Mouse (Mus musculus): Measurements from ENCODE around the gene Lrp10. TPM values are rescaled to one million over a fixed set of nuclear protein-coding genes. Genes with fewer than 3 reads are reported as not detected.
A peak's percentile ranks its signal among the peaks of the same experiment; 100 is the strongest.

Gene Lrp10
- polyA plus RNA-seq, 1 experiment from 2014 or later, result 59.3 TPM

GRCm38 (mm10) chr14:54423406-54423805 lies 40.5 kb upstream of the Lrp10 start:
- Histone ChIP-seq H3K9ac (ENCODE audit: low read length) (no peak overlapping the region), H3K4me1 (replicated peaks; ENCODE audit: control insufficient read depth, insufficient read depth) (no peaks in the 10 kb centered on the region), H3K36me3 (ENCODE audit: control insufficient read depth, insufficient read depth, low read length) (no peaks in the 10 kb centered on the region), H3K9me3 (ENCODE audit: control insufficient read depth, low read length) (no peaks in the 10 kb centered on the region), H3K27me3 (ENCODE audit: control insufficient read depth, insufficient read depth, low read length) (no peaks in the 10 kb centered on the region), H3K27ac (replicated peaks) (no peak overlapping the region), H3K4me3 (ENCODE audit: low read depth, low read length) (no peak overlapping the region), H3K4me2 (replicated peaks; ENCODE audit: low read depth) (no peak overlapping the region)
- ATAC-seq (ENCODE audit: low FRiP score, low TSS enrichment), result no peak
- no peak for DNase-seq (ENCODE audit: low spot score)
- 65% methylated on average over 5 of the region's 5 CpGs for WGBS
- TF ChIP-seq CTCF (IDR thresholded peaks at IDR 0.05; ENCODE audit: low read depth) (peak; percentile 78), EP300 (optimal IDR thresholded peaks at IDR 0.05) (no peak)

GRCm38 (mm10) chr14:54424634-54425033 lies 39.3 kb upstream of the Lrp10 start:
- no peak for ATAC-seq (ENCODE audit: low FRiP score, low TSS enrichment)
- no peaks in the 10 kb centered on the region for H3K36me3 ChIP-seq (ENCODE audit: control insufficient read depth, insufficient read depth, low read length)
- WGBS, result 70% methylated on average over 1 of the region's 1 CpGs

GRCm38 (mm10) chr14:54425540-54425939 lies 38.4 kb upstream of the Lrp10 start:
- no peaks in the 10 kb centered on the region for H3K9me3 ChIP-seq (ENCODE audit: control insufficient read depth, low read length)
- H3K4me2 ChIP-seq (replicated peaks; ENCODE audit: low read depth), result no peak overlapping the region
- no peaks in the 10 kb centered on the region for H3K27me3 ChIP-seq (ENCODE audit: control insufficient read depth, insufficient read depth, low read length)
- 84% methylated on average over 1 of the region's 1 CpGs for WGBS
- no peak overlapping the region for H3K4me3 ChIP-seq (ENCODE audit: low read depth, low read length)
- no peaks in the 10 kb centered on the region for H3K36me3 ChIP-seq (ENCODE audit: control insufficient read depth, insufficient read depth, low read length)
- H3K27ac ChIP-seq (replicated peaks), result no peak overlapping the region
- DNase-seq (ENCODE audit: low spot score), result no peak
- no peak for ATAC-seq (ENCODE audit: low FRiP score, low TSS enrichment)
- no peak overlapping the region for H3K9ac ChIP-seq (ENCODE audit: low read length)
- TF ChIP-seq EP300 (optimal IDR thresholded peaks at IDR 0.05), result no peak
- TF ChIP-seq CTCF (IDR thresholded peaks at IDR 0.05; ENCODE audit: low read depth), result no peak
- H3K4me1 ChIP-seq (replicated peaks; ENCODE audit: control insufficient read depth, insufficient read depth), result peaks cover 10% of the 10 kb centered on the region

More at GRCm38 (mm10) chr14:54424634-54425033, 39.3 kb upstream of the Lrp10 start:
- Histone ChIP-seq H3K9ac (ENCODE audit: low read length) (no peak overlapping the region), H3K27me3 (ENCODE audit: control insufficient read depth, insufficient read depth, low read length) (no peaks in the 10 kb centered on the region), H3K9me3 (ENCODE audit: control insufficient read depth, low read length) (no peaks in the 10 kb centered on the region), H3K4me1 (replicated peaks; ENCODE audit: control insufficient read depth, insufficient read depth) (peaks cover 3% of the 10 kb centered on the region; the same call in 1 of the 2 replicates), H3K4me2 (replicated peaks; ENCODE audit: low read depth) (no peak overlapping the region), H3K4me3 (ENCODE audit: low read depth, low read length) (no peak overlapping the region), H3K27ac (replicated peaks) (no peak overlapping the region)
- DNase-seq (ENCODE audit: low spot score), result no peak
- no peak for TF ChIP-seq EP300 (optimal IDR thresholded peaks at IDR 0.05)
- TF ChIP-seq CTCF (IDR thresholded peaks at IDR 0.05; ENCODE audit: low read depth), result no peak

GRCm38 (mm10) chr14:54426003-54426688 lies 37.8 kb upstream of the Lrp10 start:
- Histone ChIP-seq H3K4me2 (replicated peaks; ENCODE audit: low read depth) (peak overlapping the region; percentile 71), H3K27me3 (ENCODE audit: control insufficient read depth, insufficient read depth, low read length) (no peaks in the 10 kb centered on the region), H3K36me3 (ENCODE audit: control insufficient read depth, insufficient read depth, low read length) (no peaks in the 10 kb centered on the region), H3K27ac (replicated peaks) (peak overlapping the region; percentile 88), H3K4me1 (replicated peaks; ENCODE audit: control insufficient read depth, insufficient read depth) (peaks cover 11% of the 10 kb centered on the region), H3K9ac (ENCODE audit: low read length) (peak overlapping the region; percentile 91), H3K9me3 (ENCODE audit: control insufficient read depth, low read length) (no peaks in the 10 kb centered on the region), H3K4me3 (ENCODE audit: low read depth, low read length) (peak overlapping the region; percentile 95)
- WGBS, result 32% methylated on average over 14 of the region's 14 CpGs
- DNase-seq (ENCODE audit: low spot score) (no peak), ATAC-seq (ENCODE audit: low FRiP score, low TSS enrichment) (no peak)
- no peak for TF ChIP-seq CTCF (IDR thresholded peaks at IDR 0.05; ENCODE audit: low read depth)
- TF ChIP-seq EP300 (optimal IDR thresholded peaks at IDR 0.05), result no peak

GRCm38 (mm10) chr14:54426689-54427398 lies 37.1 kb upstream of the Lrp10 start, which contains the start of gene Mrpl52:
Mrpl52 (plus strand) TSS chr14:54426909.
- peak within 1 kb of the TSS; percentile 71 for H3K4me2 ChIP-seq (replicated peaks; ENCODE audit: low read depth)
- under 1% methylated on average over 44 of the region's 48 CpGs for WGBS
- H3K9ac ChIP-seq (ENCODE audit: low read length), result peak within 1 kb of the TSS; percentile 91
- TF ChIP-seq CTCF (IDR thresholded peaks at IDR 0.05; ENCODE audit: low read depth), result no peak
- TF ChIP-seq EP300 (optimal IDR thresholded peaks at IDR 0.05), result no peak
- H3K27ac ChIP-seq (replicated peaks), result peak within 1 kb of the TSS; percentile 88
- no peaks in the 10 kb centered on the region for H3K27me3 ChIP-seq (ENCODE audit: control insufficient read depth, insufficient read depth, low read length)
- ATAC-seq (ENCODE audit: low FRiP score, low TSS enrichment) (peak; percentile 81), DNase-seq (ENCODE audit: low spot score) (peak; percentile 94)
- H3K9me3 ChIP-seq (ENCODE audit: control insufficient read depth, low read length), result no peaks in the 10 kb centered on the region
- no peaks in the 10 kb centered on the region for H3K36me3 ChIP-seq (ENCODE audit: control insufficient read depth, insufficient read depth, low read length)
- peaks cover 11% of the 10 kb centered on the region for H3K4me1 ChIP-seq (replicated peaks; ENCODE audit: control insufficient read depth, insufficient read depth)
- peak within 1 kb of the TSS; percentile 95 for H3K4me3 ChIP-seq (ENCODE audit: low read depth, low read length)

- Histone ChIP-seq H3K27me3 (ENCODE audit: control insufficient read depth, insufficient read depth, low read length) (no peaks in the 10 kb centered on the region), H3K9me3 (ENCODE audit: control insufficient read depth, low read length) (no peaks in the 10 kb centered on the region), H3K4me1 (replicated peaks; ENCODE audit: control insufficient read depth, insufficient read depth) (peaks cover 11% of the 10 kb centered on the region), H3K4me3 (ENCODE audit: low read depth, low read length) (peak overlapping the region; percentile 95), H3K9ac (ENCODE audit: low read length) (no peak overlapping the region), H3K27ac (replicated peaks) (no peak overlapping the region), H3K36me3 (ENCODE audit: control insufficient read depth, insufficient read depth, low read length) (no peaks in the 10 kb centered on the region), H3K4me2 (replicated peaks; ENCODE audit: low read depth) (peak overlapping the region; percentile 71)
- 85% methylated on average over 7 of the region's 7 CpGs for WGBS
- DNase-seq (ENCODE audit: low spot score) (no peak), ATAC-seq (ENCODE audit: low FRiP score, low TSS enrichment) (no peak)
- no peak for TF ChIP-seq CTCF (IDR thresholded peaks at IDR 0.05; ENCODE audit: low read depth)
- TF ChIP-seq EP300 (optimal IDR thresholded peaks at IDR 0.05), result no peak
Observed at GRCm38 (mm10) chr14:54427696-54428095, 36.2 kb upstream of the Lrp10 start.
